Mouse (Mus musculus) erythroid progenitor cell, adult 5-6 weeks (primary cell): ENCODE results near the gene Lrr1. TPM values are rescaled to one million over a fixed set of nuclear protein-coding genes. Genes with fewer than 3 reads are reported as not detected.

Source experiments
- ATAC-seq: replicated peaks from 2 replicates; pipeline ENCODE4 v1.8.0; 2016; ENCODE audit warnings: moderate number of reproducible peaks, mild to moderate bottlenecking, moderate TSS enrichment, inconsistent platforms; ENCODE audit not compliant: poor library complexity, low FRiP score, severe bottlenecking
- total RNA-seq, 2 experiments: library from RNA; stranded (forward) in 1 of 2; stranded (reverse) in 1 of 2; fragments of 150-400 nt in 1 of 2; fragments of 186-747, 209-891 nt in 1 of 2; gene quantifications; 2 replicates each; pipeline versions ENCODE4 v1.2.3 to v1.2.4; 2015 to 2017; ENCODE audit warnings: low replicate concordance in 2 of 2

Lrr1 gene
- total RNA-seq, 2 experiments from 2014 or later, result 24.6 to 43.2 TPM

GRCm38 (mm10) chr12:69196444-69197377 is 28.1 kb downstream of the Lrr1 start, which contains the start of gene Gm49383:
Gene Gm49383, minus strand, starts transcription at chr12:69197104.
- ATAC-seq, result peak; percentile 74

- ATAC-seq, result peak; percentile 84
These were observed 29.0 kb downstream of the Lrr1 start for GRCm38 (mm10) chr12:69197378-69198163.

GRCm38 (mm10) chr12:69198164-69198535 is 29.5 kb downstream of the Lrr1 start, which contains the start of gene Dnaaf2:
Gene Dnaaf2, minus strand, starts transcription at chr12:69198429.
- peak; percentile 59 for ATAC-seq

GRCm38 (mm10) chr12:69198985-69199384 is 30.4 kb downstream of the Lrr1 start:
- ATAC-seq, result no peak

- no peak for ATAC-seq
These were observed 35.6 kb downstream of the Lrr1 start, which contains the start of gene Gm49384 for GRCm38 (mm10) chr12:69204052-69204833. Gene Gm49384, minus strand, starts transcription at chr12:69204267.

GRCm38 (mm10) chr12:69207396-69207795 is 38.8 kb downstream of the Lrr1 start:
- ATAC-seq, result no peak

- ATAC-seq, result no peak
These were observed 39.3 kb downstream of the Lrr1 start for GRCm38 (mm10) chr12:69207926-69208325.

- no peak for ATAC-seq
These were observed 39.9 kb downstream of the Lrr1 start for GRCm38 (mm10) chr12:69208520-69208919.

- ATAC-seq, result no peak
These were observed 41.7 kb downstream of the Lrr1 start for GRCm38 (mm10) chr12:69210056-69210979.

GRCm38 (mm10) chr12:69211057-69211456 is 42.4 kb downstream of the Lrr1 start:
- no peak for ATAC-seq

GRCm38 (mm10) chr12:69213186-69213777 is 44.7 kb downstream of the Lrr1 start:
- ATAC-seq, result no peak

- no peak for ATAC-seq
These were observed 45.8 kb downstream of the Lrr1 start for GRCm38 (mm10) chr12:69214393-69214792.

- ATAC-seq, result no peak
These were observed 46.6 kb downstream of the Lrr1 start for GRCm38 (mm10) chr12:69215000-69215785.

GRCm38 (mm10) chr12:69216587-69216986 is 48.0 kb downstream of the Lrr1 start:
- ATAC-seq, result no peak

GRCm38 (mm10) chr12:69220613-69221277 is 52.1 kb downstream of the Lrr1 start:
- ATAC-seq, result 0 out of 2 replicates have a peak, but pooled peaks have one; percentile 14

GRCm38 (mm10) chr12:69227776-69228466 is 59.3 kb downstream of the Lrr1 start, which contains the start of gene Pole2:
Gene Pole2, minus strand, starts transcription at chr12:69228195.
- peak; percentile 97 for ATAC-seq
